Mouse (Mus musculus) MEL (cell line): ENCODE measurements at regions not wholly inside any gene's neighbourhood (a gene's known extent, or its start where the extent isn't known, plus 50 kb on each side); places are given as distances from the start of the nearest gene placed in this dataset.

ENCODE experiments used
- CTCF ChIP-seq, 3 experiments: IDR thresholded peaks in 2 of 3; conservative IDR thresholded peaks in 1 of 3; 2 replicates each; pipeline ENCODE4 v1.5.1; 2011 to 2012; ENCODE audit warnings: low read length in 3 of 3, low read depth in 2 of 3, mild to moderate bottlenecking in 2 of 3, improper control_type of control experiment in 1 of 3, inconsistent platforms in 1 of 3, mixed read lengths in 1 of 3, moderate library complexity in 1 of 3; ENCODE audit not compliant: control insufficient read depth in 1 of 3, insufficient read depth in 1 of 3, poor library complexity in 1 of 3, severe bottlenecking in 1 of 3
- EP300 ChIP-seq, 2 experiments: IDR thresholded peaks; 2 replicates each; pipeline ENCODE4 v1.6.1; 2011; ENCODE audit warnings: improper control_type of control experiment in 2 of 2, low read length in 2 of 2, low read depth in 1 of 2, mild to moderate bottlenecking in 1 of 2
- ETS1 ChIP-seq: IDR thresholded peaks from 2 replicates; pipeline ENCODE4 v1.6.1; 2012; ENCODE audit warnings: low read depth, mild to moderate bottlenecking, inconsistent platforms, low read length, improper control_type of control experiment, moderate library complexity
- JUND ChIP-seq: IDR thresholded peaks from 2 replicates; pipeline ENCODE4 v1.6.1; 2011; ENCODE audit warnings: low read depth, mild to moderate bottlenecking, improper control_type of control experiment, low read length
- MYC ChIP-seq: IDR thresholded peaks from 2 replicates; pipeline ENCODE4 v1.6.1; 2011; ENCODE audit warnings: low read depth, mild to moderate bottlenecking, low read length, improper control_type of control experiment, moderate library complexity
- POLR2A ChIP-seq, 2 experiments: IDR thresholded peaks; 2 replicates each; pipeline ENCODE4 v1.6.1; 2011 to 2012; ENCODE audit warnings: low read length in 2 of 2, mild to moderate bottlenecking in 2 of 2, control low read depth in 1 of 2, improper control_type of control experiment in 1 of 2, low read depth in 1 of 2, moderate library complexity in 1 of 2; ENCODE audit not compliant: control insufficient read depth in 1 of 2, insufficient read depth in 1 of 2, poor library complexity in 1 of 2
- SIN3A ChIP-seq: IDR thresholded peaks from 2 replicates; pipeline ENCODE4 v1.6.1; 2012; ENCODE audit warnings: low read length, improper control_type of control experiment, inconsistent platforms
- USF2 ChIP-seq, 2 experiments: IDR thresholded peaks; 2 replicates each; pipeline ENCODE4 v1.6.1; 2011 to 2012; ENCODE audit warnings: improper control_type of control experiment in 2 of 2, low read length in 2 of 2, borderline replicate concordance in 1 of 2, inconsistent platforms in 1 of 2, low read depth in 1 of 2, mild to moderate bottlenecking in 1 of 2; ENCODE audit not compliant: insufficient read depth in 1 of 2
- ZNF384 ChIP-seq: IDR thresholded peaks from 2 replicates; pipeline ENCODE4 v1.6.1; 2012; ENCODE audit warnings: low read depth, mild to moderate bottlenecking, inconsistent platforms, low read length, improper control_type of control experiment

DNA sequence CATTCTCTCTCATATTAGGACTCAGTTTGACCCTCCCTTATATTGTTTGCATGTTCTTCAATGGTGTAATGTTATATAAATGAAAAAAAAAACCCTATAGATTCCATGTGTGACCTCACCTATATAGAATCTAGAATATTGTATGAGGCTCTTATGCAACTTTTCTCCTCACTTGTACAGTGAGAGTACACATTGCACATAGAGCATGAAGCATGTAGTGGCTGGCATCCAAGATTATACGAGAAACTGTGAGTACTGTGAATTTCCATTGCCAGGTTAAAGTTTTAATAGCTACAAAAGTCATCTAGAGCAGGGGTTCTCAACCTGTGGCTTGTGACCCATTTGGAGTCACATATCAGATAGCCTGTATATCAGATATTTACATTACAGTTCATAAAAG is 96.5 kb upstream of the Thbs1 start:
- no peak for TF ChIP-seq USF2 (IDR thresholded peaks at IDR 0.05; ENCODE audit: borderline replicate concordance in 1 of 2, insufficient read depth in 1 of 2, low read depth in 1 of 2, low read length in 2 of 2)
- no peak for TF ChIP-seq POLR2A (IDR thresholded peaks at IDR 0.05; ENCODE audit: control insufficient read depth in 1 of 2, insufficient read depth in 1 of 2, low read depth in 1 of 2, low read length in 2 of 2, poor library complexity in 1 of 2)
- TF ChIP-seq EP300 (IDR thresholded peaks at IDR 0.05; ENCODE audit: low read depth in 1 of 2, low read length in 2 of 2), result no peak
- TF ChIP-seq ETS1, result no peak
- TF ChIP-seq MYC, result no peak
- no peak for TF ChIP-seq SIN3A
- no peak for TF ChIP-seq JUND
- no peak for TF ChIP-seq ZNF384
- TF ChIP-seq CTCF (IDR thresholded peaks at IDR 0.05 in 2 of 3, conservative IDR thresholded peaks at IDR 0.05 in 1 of 3; ENCODE audit: control insufficient read depth in 1 of 3, insufficient read depth in 1 of 3, low read depth in 2 of 3, low read length in 3 of 3, poor library complexity in 1 of 3, severe bottlenecking in 1 of 3), result no peak
